20 mouse cellular contexts compared by ENCODE assay signal in the genomic region with DNA sequence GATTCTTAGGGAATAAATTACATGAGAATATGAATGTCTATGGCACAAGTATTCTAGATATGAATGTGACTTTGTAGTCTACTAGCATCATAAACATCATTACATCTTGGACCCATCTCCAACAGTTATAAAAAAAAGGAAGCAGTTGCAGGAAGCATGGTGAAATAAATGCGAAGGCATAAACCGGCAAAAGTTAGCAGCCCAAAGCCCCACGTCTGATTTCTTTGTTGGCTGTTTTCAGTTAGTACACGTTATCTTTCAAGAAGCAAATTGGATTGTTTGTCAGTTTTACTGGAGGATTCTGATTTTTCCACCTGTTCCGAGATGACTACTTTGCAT.
"Had no signal": no experiment of that assay in that cellular context is flagged by ENCODE, and none has a peak within 500 bp of the region (broad histone marks: within the 10 kb centered on the region; RNA-seq: fewer than 3 reads in every experiment).

No protein-coding gene starts in this region.

- H3K4me3 ChIP-seq: liver, embryonic 15.5 days; lung, embryonic 15.5 days; megakaryocyte, embryonic 14.5 days; midbrain, embryonic 13.5 days; midbrain, embryonic 15.5 days; neural tube, embryonic 13.5 days; neural tube, embryonic 15.5 days; stomach, embryonic 15.5 days had no signal

- H3K27ac ChIP-seq: liver, embryonic 15.5 days; lung, embryonic 15.5 days; macrophage; midbrain, embryonic 13.5 days; midbrain, embryonic 15.5 days; neural tube, embryonic 13.5 days; neural tube, embryonic 15.5 days; stomach, embryonic 15.5 days; stomach, postnatal 0 days had no signal

- ATAC-seq: liver, postnatal 0 days; lung, postnatal 0 days; midbrain, embryonic 13.5 days; midbrain, embryonic 15.5 days had no signal

- DNase-seq: liver, postnatal 0 days; lung, adult 2 months; lung, postnatal 14 days; lung, postnatal 36 days; retina, postnatal 1 day; right cerebral cortex, adult 18-20 months; thymus, adult 2 months; thymus, postnatal 25 days; thymus, postnatal 4 days had no signal
